Mouse (Mus musculus) megakaryocyte-erythroid progenitor cell, adult 5-6 weeks (primary cell): ENCODE measurements around the gene Pspc1. TPM values are rescaled to one million over a fixed set of nuclear protein-coding genes. Genes with fewer than 3 reads are reported as not detected.

ENCODE experiments used
- ATAC-seq: replicated peaks from 2 replicates; pipeline ENCODE4 v1.8.0; 2016; ENCODE audit warnings: mild to moderate bottlenecking, inconsistent platforms; ENCODE audit not compliant: severe bottlenecking, poor library complexity, low FRiP score, low TSS enrichment
- total RNA-seq, 2 experiments: library from RNA; stranded (forward) in 1 of 2; stranded (reverse) in 1 of 2; fragments of 200-1000, 215-1000 nt in 1 of 2; fragments of >200 nt in 1 of 2; fragmentation: Nextera tagmentation in 1 of 2; gene quantifications; 2 replicates each; pipeline ENCODE4 v1.2.3; 2014 to 2017

Gene Pspc1
- total RNA-seq, 2 experiments from 2014 or later = 74.0 to 157 TPM

GRCm38 (mm10) chr14:56705687-56706086 is 72.4 kb downstream of the Pspc1 start:
- ATAC-seq = no peak

- peak; percentile 85 for ATAC-seq
These were observed 75.5 kb downstream of the Pspc1 start for GRCm38 (mm10) chr14:56702644-56703043.

DNA sequence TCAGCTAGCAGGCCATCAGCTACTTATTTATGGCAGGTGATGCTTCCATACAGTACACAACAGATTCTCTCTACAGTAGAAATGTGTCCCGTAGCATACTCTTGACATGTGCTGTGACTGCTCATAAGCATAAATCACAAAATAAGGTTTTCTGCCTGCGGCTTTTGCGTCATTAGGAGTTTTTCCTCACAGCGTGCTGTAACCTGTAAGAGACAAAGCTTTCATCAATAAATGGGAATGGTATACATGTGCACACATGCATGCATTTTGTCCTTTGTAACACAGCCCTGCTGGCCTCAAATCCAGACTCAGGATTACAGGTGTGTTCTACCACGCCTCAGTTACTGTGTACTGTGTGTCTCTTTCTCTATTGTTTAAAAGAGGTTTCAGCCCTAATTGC is 80.3 kb downstream of the Pspc1 start:
- no peak for ATAC-seq

- no peak for ATAC-seq
These were observed 82.6 kb downstream of the Pspc1 start for GRCm38 (mm10) chr14:56695495-56695894.

- ATAC-seq = no peak
These were observed 88.3 kb downstream of the Pspc1 start for GRCm38 (mm10) chr14:56689766-56690165.

- ATAC-seq = 0 out of 2 replicates have a peak, but pooled peaks have one; percentile 27
These were observed 89.0 kb downstream of the Pspc1 start for GRCm38 (mm10) chr14:56689116-56689515.

DNA sequence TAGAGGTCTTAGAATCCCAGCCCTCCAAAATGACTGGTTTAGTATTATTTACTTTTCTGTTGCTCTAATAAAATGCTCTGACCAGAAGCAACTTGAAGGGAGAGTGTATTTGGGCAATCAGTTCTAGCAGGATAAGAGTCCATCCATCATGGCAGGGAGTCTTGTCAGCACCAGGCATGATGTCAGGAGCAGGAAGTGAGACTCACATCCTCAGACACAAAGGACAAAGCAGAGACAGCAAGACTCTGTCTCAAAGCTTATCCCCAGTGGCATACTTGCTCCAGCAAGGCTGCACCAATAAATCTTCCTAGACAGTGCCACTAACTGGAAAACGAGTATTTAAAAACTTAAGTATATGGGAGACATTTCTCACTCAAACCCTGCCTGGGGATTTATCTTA is 92.7 kb downstream of the Pspc1 start:
- no peak for ATAC-seq

Other genes with a start within 250 kb of the Pspc1 start
- gene Cenpj, start 202.9 kb downstream of the Pspc1 start, total RNA-seq (2014; fragmentation: Nextera tagmentation) = 12.3 and 14.9 TPM in 2 replicates
- 11.7 and 24.0 TPM in 2 replicates for gene Cenpj, start 202.9 kb downstream of the Pspc1 start, total RNA-seq (2017)
- 11.4 and 23.6 TPM in 2 replicates for gene Parp4, start 202.7 kb downstream of the Pspc1 start, total RNA-seq (2014; fragmentation: Nextera tagmentation)
- gene Parp4, start 202.7 kb downstream of the Pspc1 start, total RNA-seq (2017) = 2.8 and 6.3 TPM in 2 replicates
- 27.6 and 34.2 TPM in 2 replicates for gene Mphosph8, start 110.1 kb downstream of the Pspc1 start, total RNA-seq (2014; fragmentation: Nextera tagmentation)
- 34.1 and 34.7 TPM in 2 replicates for gene Mphosph8, start 110.1 kb downstream of the Pspc1 start, total RNA-seq (2017)
- gene Zmym5, start 33.4 kb upstream of the Pspc1 start, total RNA-seq (2014; fragmentation: Nextera tagmentation) = 30.1 and 31.3 TPM in 2 replicates
- gene Zmym5, start 33.4 kb upstream of the Pspc1 start, total RNA-seq (2017) = 24.9 and 41.6 TPM in 2 replicates
- 53.6 and 53.7 TPM in 2 replicates for gene Zmym2, start 108.3 kb upstream of the Pspc1 start, total RNA-seq (2014; fragmentation: Nextera tagmentation)
- 37.3 and 63.3 TPM in 2 replicates for gene Zmym2, start 108.3 kb upstream of the Pspc1 start, total RNA-seq (2017)